ENCODE assay signal across 10 mouse cellular contexts in the genomic region with DNA sequence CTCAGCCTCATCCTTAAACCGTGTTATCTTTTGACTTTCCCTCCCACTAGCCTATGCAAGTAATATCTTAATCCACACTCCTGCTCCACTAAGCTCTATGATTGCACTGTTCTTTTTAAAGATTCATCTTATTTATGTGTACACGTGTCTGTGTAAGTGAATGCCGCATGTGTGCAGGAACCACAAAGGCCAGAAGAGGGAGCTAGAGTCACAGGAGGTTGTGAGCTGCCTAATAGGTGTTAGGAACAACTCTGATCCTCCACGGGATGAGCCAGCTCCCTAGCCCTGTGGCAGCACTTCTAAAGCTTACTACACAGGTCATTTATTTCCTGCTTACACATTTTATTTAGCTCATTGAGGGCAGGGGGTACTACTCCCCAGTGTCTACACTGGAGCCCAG. TPM values are rescaled to one million over a fixed set of nuclear protein-coding genes. Genes with fewer than 3 reads are reported as not detected.
DNase-seq lines count a peak whose midpoint lies in the region; ATAC-seq lines count a peak whose summit lies in the region.
"Had no signal": no experiment of that assay in that cellular context is flagged by ENCODE, and none has a peak within 500 bp of the region (broad histone marks: within the 10 kb centered on the region; RNA-seq: fewer than 3 reads in every experiment).

No protein-coding gene starts in this region.

- no peak overlapping the region for H3K4me2 ChIP-seq in heart, embryonic 12.5 days
- no peak overlapping the region for H3K4me2 ChIP-seq in limb, embryonic 11.5 days (ENCODE audit: low read depth, severe bottlenecking)
- H3K4me2 ChIP-seq: embryonic facial prominence, embryonic 13.5 days had no signal

- H3K36me3 ChIP-seq in heart, embryonic 12.5 days: no peaks in the 10 kb centered on the region; the same call in 1 of the 2 replicates
- H3K36me3 ChIP-seq in limb, embryonic 11.5 days (ENCODE audit: control insufficient read depth, insufficient read depth, low read length): no peaks in the 10 kb centered on the region
- H3K36me3 ChIP-seq: embryonic facial prominence, embryonic 13.5 days had no signal

- no peak overlapping the region for H3K4me3 ChIP-seq in heart, embryonic 12.5 days
- H3K4me3 ChIP-seq in limb, embryonic 11.5 days (ENCODE audit: low read depth, low read length): no peak overlapping the region
- H3K4me3 ChIP-seq: embryonic facial prominence, embryonic 13.5 days had no signal

- no peaks in the 10 kb centered on the region for H3K9me3 ChIP-seq in heart, embryonic 12.5 days (replicated peaks)
- H3K9me3 ChIP-seq in limb, embryonic 11.5 days (ENCODE audit: control insufficient read depth, low read length): no peaks in the 10 kb centered on the region
- H3K9me3 ChIP-seq: embryonic facial prominence, embryonic 13.5 days had no signal

- no peak overlapping the region for H3K9ac ChIP-seq in heart, embryonic 12.5 days
- H3K9ac ChIP-seq in limb, embryonic 11.5 days (ENCODE audit: low read length): no peak overlapping the region
- H3K9ac ChIP-seq: embryonic facial prominence, embryonic 13.5 days had no signal

- 46% methylated on average over 4 of the region's 4 CpGs for WGBS in heart, embryonic 12.5 days
- 58% methylated on average over 4 of the region's 4 CpGs for WGBS in limb, embryonic 11.5 days

- peaks cover 24% of the 10 kb centered on the region for H3K4me1 ChIP-seq in heart, embryonic 12.5 days (replicated peaks)
- 0 out of 2 replicates have a peak, but pooled peaks cover 4% of the 10 kb centered on the region for H3K4me1 ChIP-seq in limb, embryonic 11.5 days (ENCODE audit: control insufficient read depth, insufficient read depth, low read length)
- H3K4me1 ChIP-seq: embryonic facial prominence, embryonic 13.5 days had no signal

- no peak for ATAC-seq in heart, embryonic 12.5 days (ENCODE audit: insufficient number of reproducible peaks, low FRiP score)
- no peak for ATAC-seq in limb, embryonic 11.5 days (ENCODE audit: insufficient number of reproducible peaks, low FRiP score, low TSS enrichment, low read depth)
- ATAC-seq in neutrophil, adult 5-6 weeks (ENCODE audit: extremely low read depth, insufficient number of reproducible peaks, low FRiP score, poor library complexity, severe bottlenecking): peak; percentile 59; the same call in 1 of the 2 replicates

- H3K27ac ChIP-seq in heart, embryonic 12.5 days (ENCODE audit: poor library complexity, severe bottlenecking): no peak overlapping the region
- no peak overlapping the region for H3K27ac ChIP-seq in limb, embryonic 11.5 days (replicated peaks; ENCODE audit: low read depth, low read length)
- H3K27ac ChIP-seq: embryonic facial prominence, embryonic 13.5 days; macrophage had no signal

- no peaks in the 10 kb centered on the region for H3K27me3 ChIP-seq in heart, embryonic 12.5 days (replicated peaks)
- H3K27me3 ChIP-seq in limb, embryonic 11.5 days (ENCODE audit: control insufficient read depth, insufficient read depth, low read length): no peaks in the 10 kb centered on the region
- H3K27me3 ChIP-seq: embryonic facial prominence, embryonic 13.5 days had no signal

- peak; percentile 53 for DNase-seq in heart, adult 8-10 months (ENCODE audit: low spot score)
- peak; percentile 44 for DNase-seq in CD4-positive helper T cell, adult 2 months (ENCODE audit: low read depth, low spot score)
- DNase-seq in adrenal gland, postnatal 36 days: peak; percentile 39 to 48
- DNase-seq in gastrocnemius, postnatal 10 days: peak; percentile 56
- peak; percentile 73 for DNase-seq in limb, embryonic 11.5 days (ENCODE audit: low spot score)
- DNase-seq in cerebellum, postnatal 36 days: no peak

RNA-seq across cellular contexts. Expression of a gene that starts 38.4 kb away (rescaled TPM):
- 10 to 100 TPM; 13.7 to 16.8 (median 16.6) TPM for total RNA-seq in heart, adult 8-10 months (2022)
- polyA plus RNA-seq in heart, embryonic 12.5 days (2016; fragmentation: Nextera tagmentation; extraction: Ambion mirVana): 29.0 and 37.4 TPM in 2 replicates
- total RNA-seq in adrenal gland, postnatal 36 days (2021): 10 to 100 TPM; 25.6 to 27.1 TPM
- total RNA-seq in gastrocnemius, postnatal 10 days (2021): 10 to 100 TPM; 16.5 to 18.5 TPM
- polyA plus RNA-seq in limb, embryonic 11.5 days (2014; fragmentation: Nextera tagmentation; extraction: Ambion mirVana): 44.7 and 49.6 TPM in 2 replicates
- total RNA-seq in neutrophil, adult 5-6 weeks (2017): 21.4 and 34.8 TPM in 2 replicates

RNA-seq across cellular contexts. Expression of a gene that starts 51.7 kb away (rescaled TPM):
- total RNA-seq in heart, adult 8-10 months (2022): 1 to 10 TPM; 3.8 to 4.7 (median 4.7) TPM
- 6.7 and 6.8 TPM in 2 replicates for polyA plus RNA-seq in heart, embryonic 12.5 days (2016; fragmentation: Nextera tagmentation; extraction: Ambion mirVana)
- total RNA-seq in adrenal gland, postnatal 36 days (2021): 1 to 10 TPM; 6.4 to 8.4 TPM
- 1 to 10 TPM; 5.5 to 7.6 TPM for total RNA-seq in gastrocnemius, postnatal 10 days (2021)
- 11.4 and 12.7 TPM in 2 replicates for polyA plus RNA-seq in limb, embryonic 11.5 days (2014; fragmentation: Nextera tagmentation; extraction: Ambion mirVana)
- total RNA-seq in neutrophil, adult 5-6 weeks (2017): 20.1 and 21.5 TPM in 2 replicates

RNA-seq across cellular contexts. Expression of a gene that starts 55.2 kb away (rescaled TPM):
- 10 to 100 TPM; 12.4 to 13.9 (median 13.1) TPM for total RNA-seq in heart, adult 8-10 months (2022)
- polyA plus RNA-seq in heart, embryonic 12.5 days (2016; fragmentation: Nextera tagmentation; extraction: Ambion mirVana): 31.2 and 31.8 TPM in 2 replicates
- 10 to 100 TPM; 21.3 to 23.0 TPM for total RNA-seq in adrenal gland, postnatal 36 days (2021)
- total RNA-seq in gastrocnemius, postnatal 10 days (2021): 10 to 100 TPM; 13.7 to 15.2 TPM
- 41.4 and 44.0 TPM in 2 replicates for polyA plus RNA-seq in limb, embryonic 11.5 days (2014; fragmentation: Nextera tagmentation; extraction: Ambion mirVana)
- 44.8 and 51.3 TPM in 2 replicates for total RNA-seq in neutrophil, adult 5-6 weeks (2017)

RNA-seq across cellular contexts. Expression of a gene that starts 55.2 kb away (rescaled TPM):
- total RNA-seq in heart, adult 8-10 months (2022): under 1 TPM; 0.19 to 0.28 (median 0.27) TPM
- polyA plus RNA-seq in heart, embryonic 12.5 days (2016; fragmentation: Nextera tagmentation; extraction: Ambion mirVana): 0.13 TPM in 1 of 2 replicates, not detected in the other
- total RNA-seq in adrenal gland, postnatal 36 days (2021): under 1 TPM; 0.63 to 0.99 TPM
- under 1 TPM; 0.18 to 0.33 TPM for total RNA-seq in gastrocnemius, postnatal 10 days (2021)
- polyA plus RNA-seq in limb, embryonic 11.5 days (2014; fragmentation: Nextera tagmentation; extraction: Ambion mirVana): 0.20 and 0.21 TPM in 2 replicates
- total RNA-seq in neutrophil, adult 5-6 weeks (2017): 0.86 TPM in 1 of 2 replicates, not detected in the other

Comparison
In these comparisons a context has a peak if more than half of its experiments do, and no peak if none do; other contexts are left out.
1. DNase-seq: peak in heart, adult 8-10 months (single experiment), CD4-positive helper T cell, adult 2 months (single experiment), adrenal gland, postnatal 36 days (2 of 2), gastrocnemius, postnatal 10 days (single experiment) and limb, embryonic 11.5 days (single experiment); none in cerebellum, postnatal 36 days (0 of 2).